Mouse (Mus musculus): Measurements from ENCODE around the gene Gngt2.
"Not testable (repeated sequence)": the region's sequence is repeated elsewhere in the genome, so short reads cannot be mapped to it uniquely, and the experiment has no call there.

Gene Gngt2

DNA sequence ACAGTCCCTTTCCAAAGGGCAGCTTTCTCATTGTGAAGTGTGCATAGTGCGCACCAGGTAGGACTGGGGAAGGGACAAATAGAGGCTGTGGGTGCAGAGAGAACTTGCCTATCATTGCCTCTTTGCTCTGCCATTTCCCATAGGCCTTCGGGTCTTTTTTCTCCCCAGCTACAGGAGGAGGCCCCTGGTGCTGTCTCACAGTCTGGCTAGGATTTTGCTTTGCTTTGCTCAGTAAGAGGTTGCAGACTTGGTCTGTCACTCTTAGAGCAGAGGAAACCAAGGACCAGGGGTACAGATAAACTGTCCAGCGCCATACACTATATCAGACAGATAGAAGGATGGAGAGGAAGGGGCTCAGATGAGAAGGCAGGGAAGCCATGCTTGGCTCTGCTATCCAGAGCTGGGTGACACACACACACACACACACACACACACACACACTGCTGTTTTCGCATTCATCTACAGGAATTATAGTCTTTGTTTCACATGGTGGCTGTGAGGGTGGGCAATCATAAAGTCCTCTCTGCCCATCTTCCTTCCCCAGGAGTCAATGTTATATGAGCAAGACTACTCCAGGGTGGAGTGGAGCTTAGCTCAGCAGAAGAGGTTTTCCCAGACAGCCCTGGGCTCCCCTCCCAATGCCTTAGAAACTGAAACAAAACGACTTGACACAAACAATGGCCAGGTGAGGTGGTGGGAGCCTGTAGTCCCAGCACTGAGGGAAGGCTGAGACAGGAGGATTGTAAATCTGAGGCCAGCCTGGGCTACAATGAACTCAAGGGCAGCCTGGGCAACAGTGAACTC, 3.9 kb downstream of the Gngt2 start:
- DNase-seq (ENCODE audit: low spot score), result no peak

DNA sequence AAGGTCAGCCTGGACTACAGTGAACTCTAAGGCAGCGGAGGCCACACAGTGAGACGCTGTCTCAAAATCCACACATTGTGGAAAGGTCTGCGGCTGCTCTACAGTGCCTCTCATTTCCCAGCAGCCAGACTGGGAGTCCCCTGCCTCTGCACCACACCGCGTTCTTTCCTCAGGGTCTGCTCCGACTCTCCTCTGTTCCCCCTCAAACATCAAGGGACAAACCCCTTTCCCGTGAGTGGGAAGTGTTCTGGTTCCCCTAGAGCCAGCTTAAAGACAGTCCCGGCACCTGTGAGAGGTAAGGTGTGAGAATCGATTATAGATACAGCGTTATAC, 4.4 kb downstream of the Gngt2 start:
- no peak for DNase-seq (ENCODE audit: low spot score)

GRCm38 (mm10) chr11:95842074-95842681, 5.2 kb downstream of the Gngt2 start, which contains the start of gene Abi3:
Gene Abi3, minus strand, starts transcription at chr11:95842476.
- DNase-seq (ENCODE audit: low spot score), result no peak

GRCm38 (mm10) chr11:95842953-95843352, 5.9 kb downstream of the Gngt2 start:
- no peak for DNase-seq (ENCODE audit: low spot score)

DNA sequence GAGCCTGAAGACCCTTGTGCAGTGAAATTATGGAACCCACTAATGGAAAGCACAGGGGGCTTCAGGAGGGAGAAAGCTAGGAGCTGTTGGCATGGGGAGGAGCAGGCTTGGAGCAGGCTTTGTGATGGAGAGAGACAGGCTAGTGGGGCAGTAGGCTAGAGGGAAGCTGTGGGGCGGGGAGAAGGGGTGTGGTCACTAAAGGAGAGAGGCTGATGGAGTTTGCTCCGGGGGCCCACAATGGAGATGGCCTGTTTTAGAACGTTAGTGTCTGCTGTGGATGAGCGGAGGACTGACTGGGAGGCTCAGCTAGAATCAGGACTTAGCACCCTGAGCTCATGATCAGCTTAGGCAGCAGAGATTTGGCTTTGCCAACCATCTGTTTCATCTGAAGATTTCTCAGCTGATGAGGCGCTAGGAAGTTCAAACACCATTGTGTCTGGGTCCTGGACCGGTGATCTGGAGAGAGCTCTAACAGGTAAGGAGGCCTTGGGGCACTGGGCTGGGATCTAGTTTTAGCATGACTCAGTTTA, 6.5 kb downstream of the Gngt2 start:
- DNase-seq (ENCODE audit: low spot score), result no peak

GRCm38 (mm10) chr11:95844935-95845334, 7.9 kb downstream of the Gngt2 start:
- no peak for DNase-seq (ENCODE audit: low spot score)

GRCm38 (mm10) chr11:95850898-95851297, 13.9 kb downstream of the Gngt2 start:
- no peak for DNase-seq (ENCODE audit: low spot score)

GRCm38 (mm10) chr11:95853684-95854083, 16.7 kb downstream of the Gngt2 start:
- DNase-seq (ENCODE audit: low spot score), result no peak

DNA sequence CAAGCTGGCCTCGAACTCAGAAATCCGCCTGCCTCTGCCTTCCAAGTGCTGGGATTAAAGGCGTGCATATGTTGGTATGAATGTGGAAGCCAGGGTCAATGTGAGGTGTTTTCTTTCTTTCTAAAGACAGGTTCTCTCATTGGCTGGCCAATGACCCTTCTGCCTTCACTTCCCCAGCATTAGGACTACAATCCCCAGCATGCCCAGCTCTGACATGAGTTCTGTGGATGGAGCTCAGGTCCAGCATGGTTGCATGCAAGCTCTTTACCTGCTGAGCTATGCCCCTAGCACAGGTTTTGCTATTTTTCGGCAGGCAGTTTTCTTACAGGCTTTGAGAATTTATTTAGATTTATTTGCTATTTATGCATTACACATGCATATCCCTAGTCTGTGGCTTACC, 20.3 kb downstream of the Gngt2 start:
- DNase-seq (ENCODE audit: low spot score), result no peak

DNA sequence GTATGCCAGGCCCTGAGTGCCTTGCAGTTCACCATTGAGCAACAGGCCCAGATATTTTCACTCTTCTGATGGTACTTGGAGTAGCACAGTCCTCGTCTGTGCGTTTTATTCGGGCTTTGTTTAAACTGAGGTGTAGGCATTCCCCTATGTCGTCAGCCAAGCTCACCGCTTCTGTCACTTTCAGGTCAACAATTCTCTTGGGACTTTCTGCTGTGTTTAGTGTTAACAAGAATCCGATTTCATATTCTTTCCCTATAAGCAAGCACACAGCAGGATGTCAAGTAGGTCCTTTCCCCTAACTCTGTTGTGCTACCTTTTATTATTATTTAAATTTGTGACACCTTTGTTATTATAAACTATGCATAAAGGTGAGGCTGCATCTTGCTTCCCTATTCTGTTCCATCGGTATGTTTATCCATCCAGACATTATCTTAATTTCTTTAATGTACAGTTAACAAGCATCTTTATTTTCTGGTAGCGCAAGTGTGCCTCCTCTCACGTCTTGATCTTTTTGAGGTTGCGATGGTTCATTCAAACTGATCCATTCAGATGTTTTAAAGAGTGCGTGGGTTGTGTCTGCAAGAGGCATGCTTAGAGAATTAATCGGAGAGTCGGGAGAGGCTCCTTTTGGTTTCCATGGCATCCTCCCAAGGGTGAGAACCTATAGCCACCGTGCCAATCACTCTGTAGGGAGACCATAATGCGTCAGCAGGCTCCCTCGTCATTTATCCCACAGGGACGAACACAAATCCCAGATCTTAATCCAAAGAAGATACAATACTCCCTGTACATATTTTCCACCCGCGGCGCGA, 20.9 kb downstream of the Gngt2 start:
- peak; percentile 26 for DNase-seq (ENCODE audit: low spot score)

- peak; percentile 97 for DNase-seq (ENCODE audit: low spot score)
Observed at GRCm38 (mm10) chr11:95858528-95859467, 21.8 kb downstream of the Gngt2 start.

DNA sequence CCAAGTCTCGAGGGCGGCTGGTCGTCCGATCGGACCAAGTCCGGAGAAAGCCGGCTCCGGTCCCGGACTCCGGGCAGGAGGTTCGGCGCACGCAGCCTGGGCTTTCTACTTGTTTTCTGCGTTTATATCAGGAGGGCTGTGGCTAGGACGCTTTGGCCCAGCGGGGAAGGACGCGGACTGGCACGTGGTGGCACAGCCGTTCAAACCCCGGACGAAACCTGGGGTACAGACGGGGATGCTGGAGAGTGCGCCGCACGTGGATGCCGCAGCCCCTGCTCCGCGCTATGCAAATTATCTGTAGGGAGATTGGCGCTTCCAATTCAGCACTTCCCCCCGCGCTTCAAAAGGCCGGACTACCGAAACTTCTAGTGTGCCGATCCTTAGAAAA, 22.4 kb downstream of the Gngt2 start:
- DNase-seq (ENCODE audit: low spot score), result peak; percentile 77

GRCm38 (mm10) chr11:95860071-95860490, 23.1 kb downstream of the Gngt2 start:
- DNase-seq (ENCODE audit: low spot score), result no peak

DNA sequence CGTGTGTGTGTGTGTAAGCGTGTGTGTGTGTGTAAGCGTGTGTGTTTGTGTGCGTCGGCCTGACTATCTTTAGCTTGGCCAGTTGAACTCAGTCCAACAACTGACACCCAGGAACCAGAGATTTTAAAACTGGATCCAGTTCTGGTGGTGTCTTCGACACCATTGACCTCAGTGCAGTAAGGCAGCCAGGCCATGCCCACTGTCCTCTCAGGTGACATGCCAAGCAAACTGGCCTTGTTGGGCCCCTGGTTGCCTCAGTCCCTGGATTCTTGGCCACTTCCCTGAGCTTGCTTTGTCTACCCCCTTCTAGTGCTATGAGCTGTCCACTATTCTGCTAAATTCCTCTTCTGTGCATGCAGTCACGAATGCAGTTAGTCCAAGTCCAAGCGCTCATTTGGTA, 24.4 kb downstream of the Gngt2 start:
- no peak for DNase-seq (ENCODE audit: low spot score)

DNA sequence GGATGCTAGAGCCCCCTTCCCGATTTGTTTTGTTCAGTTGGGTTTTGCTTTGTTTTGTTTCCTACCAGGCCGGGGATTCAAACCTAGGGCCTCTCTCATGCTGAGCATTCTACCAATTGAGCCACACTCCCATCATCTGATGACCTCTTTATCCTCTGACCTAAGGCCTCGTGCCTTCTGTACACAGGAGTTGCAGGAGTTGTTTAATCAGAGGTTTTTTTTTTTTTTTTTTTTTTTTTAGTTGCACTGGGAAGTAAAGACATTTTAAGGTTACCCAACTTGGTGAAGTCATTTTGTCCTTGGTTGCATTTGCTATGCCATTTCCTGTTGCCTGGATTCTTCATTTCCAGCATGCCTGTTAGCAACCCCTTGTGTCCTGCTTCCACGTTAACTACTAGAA, 32.4 kb downstream of the Gngt2 start:
- no peak for DNase-seq (ENCODE audit: low spot score)

DNA sequence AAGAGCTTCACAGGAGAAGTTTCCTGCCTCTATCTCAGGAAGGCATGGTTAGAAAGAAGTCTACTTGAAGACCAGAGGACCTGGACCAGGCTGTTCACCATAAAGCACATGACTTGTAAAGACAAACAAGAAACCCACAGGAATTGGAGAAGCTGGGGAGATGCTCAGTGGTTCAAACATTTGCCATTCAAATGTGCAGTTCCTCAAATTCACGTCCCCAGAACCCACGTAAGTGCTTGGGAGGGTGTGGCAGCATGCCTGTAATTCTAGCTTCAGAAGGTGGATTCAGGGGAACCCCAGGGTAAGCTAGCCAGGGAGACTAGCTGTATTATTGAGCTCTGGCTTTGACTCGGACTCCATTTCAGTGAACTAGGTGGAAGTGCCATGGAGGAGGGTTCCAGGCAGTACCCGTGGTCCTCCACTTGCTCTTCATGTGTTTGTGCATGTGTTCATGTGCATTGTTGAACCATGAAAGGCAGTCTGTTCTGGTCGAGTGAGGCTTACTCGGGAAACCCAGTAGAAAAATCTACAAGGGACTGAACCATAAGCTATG, 33.0 kb downstream of the Gngt2 start:
- no peak for DNase-seq (ENCODE audit: low spot score)

DNA sequence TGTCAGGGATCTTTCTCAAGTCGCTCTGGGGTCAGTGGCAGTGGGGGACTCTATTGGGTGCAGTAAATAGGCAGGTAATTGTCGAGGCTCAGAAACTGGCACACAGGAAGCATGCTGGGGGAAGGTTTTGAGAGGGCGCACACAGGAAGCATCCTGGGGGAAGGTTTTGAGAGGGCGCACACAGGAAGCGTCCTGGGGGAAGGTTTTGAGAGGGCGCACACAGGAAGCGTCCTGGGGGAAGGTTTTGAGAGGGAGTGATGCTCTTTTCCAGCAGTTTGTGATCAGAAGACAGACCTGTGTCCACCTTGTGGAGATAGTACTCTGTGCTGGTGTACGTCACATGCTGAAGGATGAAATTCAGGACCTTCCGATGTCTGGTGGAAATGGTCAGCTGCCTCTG, 38.8 kb downstream of the Gngt2 start:
- peak; percentile 68 for DNase-seq (ENCODE audit: low spot score)

DNA sequence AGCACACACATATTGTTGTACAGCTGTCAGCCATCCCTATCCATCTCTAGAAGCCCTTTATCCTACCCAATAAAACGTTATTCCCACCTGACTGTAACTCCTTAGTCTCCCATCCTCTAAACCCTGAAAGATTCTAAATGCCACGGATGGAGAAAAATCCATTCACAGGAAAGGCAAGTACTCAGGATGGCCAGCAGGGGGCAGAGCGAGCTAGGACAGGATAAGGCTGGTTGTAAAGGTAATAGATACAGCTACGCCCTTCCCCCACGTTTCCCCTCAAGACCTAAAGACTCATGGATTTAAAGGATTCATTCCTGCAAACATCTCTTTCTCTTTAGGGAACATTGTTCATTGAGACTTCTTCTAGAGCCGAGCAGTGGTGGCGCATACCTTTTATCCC, 39.3 kb downstream of the Gngt2 start:
- DNase-seq (ENCODE audit: low spot score), result peak; percentile 53

GRCm38 (mm10) chr11:95879861-95880260, 42.8 kb downstream of the Gngt2 start:
- not testable (repeated sequence) for DNase-seq (ENCODE audit: low spot score)

GRCm38 (mm10) chr11:95890462-95891051, 53.5 kb downstream of the Gngt2 start:
- no peak for DNase-seq (ENCODE audit: low spot score)

Measured in testis, postnatal 14 days (tissue).